Mouse (Mus musculus) left cerebral cortex, postnatal 25 days (tissue): ENCODE data around the gene Lsm14b. TPM values are rescaled to one million over a fixed set of nuclear protein-coding genes. Genes with fewer than 3 reads are reported as not detected.

Experiments used
- DNase-seq, 2 experiments: peaks; one replicate each; pipeline ENCODE4 v3.0.0; 2022; ENCODE audit warnings: low spot score in 2 of 2, mixed read lengths in 1 of 2
- intact Hi-C: fragments of 180-260 bp; cut with DNase I; formaldehyde crosslinking; loops from one replicate; pipeline ENCODE4 v1.15.1; 2025
- total RNA-seq, 2 experiments: library from RNA; stranded (reverse); gene quantifications; 2 replicates each; pipeline ENCODE4 v1.2.3; 2021

Lsm14b gene
- 100 to 1,000 TPM; 116 to 118 TPM for total RNA-seq

- intact Hi-C loops = loop anchor here (1.0 to 5.0 kb wide), 3 partner anchors 18 to 102 kb away; partner anchors contain the start of genes Psma7, Ss18l1 and Taf4
- peak; percentile 98 to 99 for DNase-seq
Observed at GRCm38 (mm10) chr2:180024401-180025098, at the start of gene Lsm14b. Gene Lsm14b, plus strand, starts transcription at chr2:180024987.

- intact Hi-C loops = loop anchor here (1.0 to 5.0 kb wide), 4 partner anchors 43 to 67 kb away; partner anchors contain the start of gene Lsm14b
- DNase-seq = peak in 1 of 2 experiments; percentile 47
Observed at GRCm38 (mm10) chr2:179975851-179976250, 48.9 kb upstream of the Lsm14b start.

DNA sequence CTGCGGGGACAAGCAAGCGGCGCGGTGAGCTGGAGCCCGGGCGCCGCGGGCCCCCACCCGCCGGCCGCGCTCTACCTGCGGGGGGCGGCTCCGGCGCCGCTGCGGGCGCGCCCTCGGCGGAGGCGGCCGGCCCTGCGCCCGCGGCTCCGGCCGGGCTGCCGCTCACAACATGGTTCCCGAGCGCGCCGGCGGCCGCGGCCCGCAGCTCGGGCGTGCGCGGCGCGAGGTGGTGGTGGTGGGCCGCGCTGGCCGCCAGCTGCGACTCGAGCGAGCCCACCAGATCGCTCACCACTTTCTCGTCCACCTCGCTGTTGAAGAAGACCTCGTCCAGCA, 48.5 kb upstream of the Lsm14b start:
- DNase-seq = no peak
- intact Hi-C loops = loop anchor here (1.0 to 5.0 kb wide), 3 partner anchors 48 to 67 kb away; partner anchors contain the start of gene Lsm14b

- intact Hi-C loops = loop anchor here (1.0 to 5.0 kb wide), 3 partner anchors 48 to 67 kb away; partner anchors contain the start of gene Lsm14b
Observed at GRCm38 (mm10) chr2:179976628-179977343, 48.0 kb upstream of the Lsm14b start, which contains the start of gene Taf4. Gene Taf4, minus strand, starts transcription at chr2:179976646.

DNA sequence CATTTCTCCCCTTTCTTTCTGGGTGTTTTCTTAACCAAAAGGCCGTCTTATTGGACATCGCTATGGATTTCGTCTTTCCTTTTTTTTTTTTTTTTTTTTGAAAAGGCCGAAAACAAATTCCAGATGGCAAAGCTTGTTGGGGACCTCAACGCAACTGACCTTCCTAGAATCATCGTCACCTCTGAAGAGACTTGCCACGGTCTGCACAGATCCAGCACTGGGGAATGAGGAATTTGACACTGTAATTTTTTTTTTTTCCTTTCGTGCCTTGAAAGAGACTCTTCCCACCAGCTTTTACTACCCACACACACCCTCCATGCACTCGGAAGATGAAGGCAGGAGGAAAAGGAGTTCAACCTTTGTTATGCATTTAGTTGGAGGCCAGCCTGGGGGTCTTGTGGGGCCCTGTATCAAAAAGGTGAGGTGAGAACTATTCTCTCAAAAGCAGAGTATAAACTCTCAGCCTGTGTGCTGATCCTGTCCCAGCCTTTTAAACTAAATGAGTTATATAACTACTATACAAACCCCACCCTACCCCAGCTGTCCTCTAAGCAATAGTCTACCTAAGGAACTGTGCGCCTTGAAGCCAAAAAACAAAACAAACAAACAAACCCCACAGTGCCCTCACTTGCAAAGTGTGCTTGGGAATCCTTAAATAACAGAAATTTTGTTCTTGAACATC, 47.3 kb upstream of the Lsm14b start:
- intact Hi-C loops = loop anchor here (5.0 kb wide), 1 partner anchor 60 kb away; no protein-coding TSS in a partner anchor
- DNase-seq = peak; percentile 40 to 63

More at GRCm38 (mm10) chr2:179976628-179977343, 48.0 kb upstream of the Lsm14b start, which contains the start of gene Taf4:
- DNase-seq = peak; percentile 86 to 89

DNA sequence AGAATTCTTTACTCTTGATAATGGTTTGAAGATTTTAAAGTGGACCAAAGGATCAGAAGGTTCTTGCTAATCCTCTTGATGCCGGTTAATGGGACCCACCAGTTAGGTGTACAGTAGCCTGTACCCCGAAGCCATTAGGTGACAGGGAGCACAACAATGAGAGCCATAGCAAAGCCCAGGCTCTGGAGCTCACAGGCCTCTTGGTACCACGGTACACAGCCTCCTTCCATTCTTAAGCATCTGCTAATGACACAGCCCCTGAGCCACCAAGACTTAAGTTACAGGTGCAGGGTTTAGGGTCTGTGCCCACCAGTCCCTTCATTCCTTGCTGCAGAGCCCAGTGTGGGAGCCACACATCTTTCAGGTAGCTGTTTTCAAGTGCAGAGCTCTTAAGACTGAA, 46.5 kb upstream of the Lsm14b start:
- intact Hi-C loops = loop anchor here (5.0 kb wide), 1 partner anchor 61 kb away; no protein-coding TSS in a partner anchor
- no peak for DNase-seq

- peak; percentile 19 to 83 for DNase-seq
Observed at GRCm38 (mm10) chr2:179979836-179980235, 45.0 kb upstream of the Lsm14b start.

DNA sequence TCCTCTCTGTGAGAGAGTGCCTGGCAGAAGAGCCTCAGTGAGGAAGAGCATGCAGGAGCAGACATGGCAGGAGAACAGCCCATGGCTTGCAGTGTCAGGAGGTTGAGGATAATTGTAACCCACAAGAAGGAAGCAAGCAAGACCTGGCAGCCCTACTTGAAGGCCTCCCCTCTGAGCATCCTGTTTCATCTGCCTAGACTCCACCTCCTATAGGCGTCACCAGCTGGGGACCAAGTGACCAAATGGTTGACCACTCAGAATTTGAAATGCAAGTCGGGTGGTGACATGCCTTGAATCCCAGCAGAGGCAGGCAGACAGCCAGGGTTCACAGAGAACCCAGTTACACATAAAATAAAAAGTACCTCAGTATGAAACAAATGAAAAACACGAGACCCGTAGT, 44.2 kb upstream of the Lsm14b start:
- DNase-seq = no peak
- intact Hi-C loops = no loop called here

More at GRCm38 (mm10) chr2:179979836-179980235, 45.0 kb upstream of the Lsm14b start:
- intact Hi-C loops = loop anchor here (5.0 kb wide), 1 partner anchor 63 kb away; no protein-coding TSS in a partner anchor

- no peak for DNase-seq
- intact Hi-C loops = no loop called here
Observed at GRCm38 (mm10) chr2:179982715-179983114, 42.1 kb upstream of the Lsm14b start.

- intact Hi-C loops = no loop called here
- no peak for DNase-seq
Observed at GRCm38 (mm10) chr2:179984830-179985229, 40.0 kb upstream of the Lsm14b start.

DNA sequence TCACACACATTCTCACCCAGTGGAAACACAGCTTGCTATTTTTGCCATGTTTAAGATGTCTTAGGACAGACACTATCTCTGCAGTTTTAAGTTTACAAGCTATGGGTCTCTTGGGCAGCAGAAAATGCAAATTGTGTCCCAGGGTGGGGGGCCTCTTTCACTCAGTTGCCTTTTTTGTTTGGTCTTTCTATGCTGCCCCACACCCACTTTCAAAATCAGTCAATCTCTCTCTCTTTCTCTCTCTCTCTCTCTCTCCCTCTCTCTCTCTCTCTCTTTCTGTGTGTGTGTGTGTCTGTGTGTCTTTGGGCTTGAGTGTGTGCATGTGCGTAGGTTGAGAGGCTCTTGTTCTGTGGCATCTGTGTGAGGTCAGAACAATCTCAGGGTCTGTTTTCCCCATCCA, 39.1 kb upstream of the Lsm14b start:
- DNase-seq = no peak
- intact Hi-C loops = no loop called here

GRCm38 (mm10) chr2:179986437-179987022, 38.3 kb upstream of the Lsm14b start:
- intact Hi-C loops = no loop called here
- no peak for DNase-seq

DNA sequence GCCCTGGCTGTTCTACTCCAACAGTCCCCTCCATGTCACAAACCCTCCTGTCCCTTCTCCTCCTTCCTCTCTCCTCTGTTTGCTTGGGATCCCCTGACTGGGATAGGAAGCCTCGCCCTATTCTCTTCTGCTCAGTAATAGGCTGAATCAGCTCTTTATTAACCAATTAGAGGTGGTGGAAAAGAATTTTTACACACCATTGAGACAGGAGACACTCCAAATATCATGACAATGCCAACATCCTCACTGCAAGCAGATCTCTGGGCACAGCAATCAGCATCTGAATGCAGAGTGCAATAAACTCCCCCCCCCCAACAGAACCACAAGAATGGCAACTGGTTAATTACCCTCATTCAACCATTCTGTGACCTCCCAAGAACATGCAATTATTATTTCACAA, 35.7 kb upstream of the Lsm14b start:
- intact Hi-C loops = no loop called here
- DNase-seq = no peak

DNA sequence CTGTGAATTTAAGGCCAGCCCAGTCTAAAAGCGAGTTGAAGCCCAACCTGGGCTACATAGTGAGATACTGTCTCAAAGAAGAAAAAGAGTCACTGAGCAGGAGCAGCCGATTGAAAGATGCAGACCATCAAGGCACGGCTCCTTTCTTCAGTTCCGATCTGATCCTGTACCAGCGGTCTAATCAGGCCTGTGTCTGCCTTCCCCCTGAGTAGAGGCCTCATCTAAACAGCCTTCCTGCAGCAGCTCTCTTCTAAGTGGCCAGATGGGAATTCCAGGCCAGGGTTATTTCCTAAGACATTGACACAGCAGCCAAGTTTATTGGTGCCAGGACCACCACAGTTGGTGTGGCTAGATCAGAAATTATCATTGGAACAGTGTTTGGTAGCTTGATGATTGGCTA, 31.7 kb upstream of the Lsm14b start:
- intact Hi-C loops = no loop called here
- DNase-seq = no peak

- intact Hi-C loops = no loop called here
- DNase-seq = no peak
Observed at GRCm38 (mm10) chr2:179998431-179998830, 26.4 kb upstream of the Lsm14b start.

- intact Hi-C loops = no loop called here
- no peak for DNase-seq
Observed at GRCm38 (mm10) chr2:180001635-180002034, 23.2 kb upstream of the Lsm14b start.

DNA sequence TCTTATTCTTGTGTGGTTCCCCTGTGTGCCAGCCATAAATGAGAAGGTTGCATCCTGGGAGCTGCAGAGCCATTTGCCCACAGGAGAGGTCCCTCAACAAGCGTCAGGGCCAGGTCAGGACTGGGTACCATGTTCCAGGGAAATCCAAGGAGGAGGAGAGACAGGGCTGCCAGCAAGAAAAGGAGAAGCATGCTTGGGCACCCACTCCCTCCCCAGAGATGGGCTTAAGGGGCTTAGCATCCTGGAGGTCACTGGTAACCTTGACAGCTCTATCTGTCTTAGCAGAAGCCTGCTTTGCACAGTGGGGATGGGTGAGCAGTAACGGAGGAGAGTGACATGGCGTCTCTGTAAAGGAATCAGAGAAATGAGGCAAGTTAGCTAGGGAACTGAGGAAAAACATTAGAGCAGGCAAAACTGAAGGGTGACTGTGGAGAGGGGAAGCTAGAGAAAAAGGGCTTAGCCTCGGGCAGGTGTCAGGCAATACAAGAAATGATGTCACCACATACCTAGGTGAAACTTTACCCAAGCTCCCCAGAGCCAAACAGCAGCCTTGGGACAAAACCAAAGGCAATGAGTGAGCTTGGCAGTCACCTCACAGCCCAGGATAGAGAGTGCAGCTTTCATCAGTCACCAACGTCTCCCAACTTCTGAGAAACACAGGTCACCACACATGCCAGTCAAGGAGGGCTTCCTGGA, 19.0 kb upstream of the Lsm14b start:
- DNase-seq = no peak
- intact Hi-C loops = no loop called here

DNA sequence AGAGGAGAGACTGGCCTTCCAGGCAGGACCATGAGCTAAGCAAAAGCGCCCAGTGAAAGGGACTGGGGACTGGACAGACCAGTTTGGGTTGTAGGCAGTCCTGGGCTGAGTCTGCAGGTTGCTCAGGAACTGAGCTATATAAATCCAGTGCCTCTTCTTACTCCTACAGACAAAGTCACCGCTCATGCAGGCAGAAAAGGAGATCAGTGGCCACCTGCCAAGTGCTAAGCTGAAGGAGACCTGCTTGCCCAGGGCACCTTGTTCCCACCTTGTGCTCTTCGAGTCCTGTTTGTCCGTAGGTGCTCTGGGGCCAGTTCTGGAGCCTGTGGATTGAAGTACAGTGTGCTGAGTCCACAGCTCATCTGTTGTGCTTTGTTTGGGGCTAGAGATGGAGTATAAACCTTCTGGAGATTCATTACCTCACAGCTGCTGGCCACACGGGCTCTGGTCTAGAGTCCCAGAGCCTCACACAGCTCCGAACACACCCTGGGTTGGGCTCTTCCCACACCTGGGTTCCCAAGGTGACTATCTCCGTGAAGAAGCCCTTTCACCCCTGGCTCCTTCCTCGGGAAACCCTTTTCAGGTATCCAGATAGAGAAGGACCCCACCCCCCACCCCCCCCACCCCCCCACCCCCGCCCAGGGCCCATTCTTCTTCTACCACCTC, 18.3 kb upstream of the Lsm14b start:
- intact Hi-C loops = no loop called here
- DNase-seq = no peak
